Mouse (Mus musculus): Measurements from ENCODE around the gene Efna5. TPM values are rescaled to one million over a fixed set of nuclear protein-coding genes. Genes with fewer than 3 reads are reported as not detected.
A peak's percentile ranks its signal among the peaks of the same experiment; 100 is the strongest.

The Efna5 gene
- total RNA-seq, 2 experiments from 2014 or later = 6.7 to 8.5 TPM

DNA sequence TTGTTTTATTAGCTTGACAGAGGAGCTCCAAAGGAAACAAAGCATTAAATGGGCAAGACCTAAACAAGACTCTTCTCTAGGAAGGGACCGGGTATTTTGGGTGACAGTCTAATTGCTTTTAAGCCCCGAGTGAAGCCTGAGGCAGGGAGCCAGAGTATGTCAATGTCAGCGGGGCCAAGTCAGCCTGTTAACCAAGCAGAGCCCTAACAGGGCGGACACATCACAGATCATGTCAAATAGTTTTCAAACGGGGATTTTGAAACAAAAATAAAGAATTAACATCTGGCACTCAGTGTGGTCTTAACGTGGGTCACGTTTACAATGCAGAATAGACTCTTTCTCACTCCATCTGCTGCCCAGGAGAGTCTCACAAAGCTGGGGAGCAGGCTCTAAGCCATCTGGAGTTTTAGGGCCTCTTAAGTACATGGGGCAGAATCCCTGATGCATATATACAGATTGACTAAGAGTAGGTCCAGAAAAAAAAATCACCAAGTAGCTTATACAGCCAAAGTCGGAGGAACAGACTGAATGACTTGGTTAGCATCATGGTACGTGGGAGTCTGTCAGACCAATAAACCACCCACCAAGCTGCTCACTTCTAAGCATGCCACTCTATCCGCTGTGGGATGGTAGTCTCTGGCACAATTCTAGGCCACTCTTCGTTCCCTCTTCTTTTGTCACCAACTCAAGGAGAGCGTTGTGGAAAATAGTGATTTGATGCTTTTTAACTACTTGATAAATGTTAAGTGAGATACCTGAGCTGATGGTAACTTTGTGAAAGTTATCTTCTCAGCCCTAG lies 223.1 kb downstream of the Efna5 start:
- no peak for TF ChIP-seq CTCF (conservative IDR thresholded peaks at IDR 0.05)
- DNase-seq (ENCODE audit: low spot score in 2 of 2) = no peak
- Histone ChIP-seq H3K4me3 (no peak overlapping the region), H3K27ac (no peak overlapping the region)

GRCm38 (mm10) chr17:62657051-62657450 lies 224.1 kb downstream of the Efna5 start:
- no peak overlapping the region for H3K27ac ChIP-seq
- TF ChIP-seq CTCF (conservative IDR thresholded peaks at IDR 0.05) = no peak
- H3K4me3 ChIP-seq = no peak overlapping the region
- DNase-seq (ENCODE audit: low spot score in 2 of 2) = no peak

- H3K27ac ChIP-seq = no peak overlapping the region
- peak; percentile 26 to 27 for DNase-seq (ENCODE audit: low spot score in 2 of 2)
- no peak for TF ChIP-seq CTCF (conservative IDR thresholded peaks at IDR 0.05)
- H3K4me3 ChIP-seq = no peak overlapping the region
Observed at GRCm38 (mm10) chr17:62656591-62656990, 224.5 kb downstream of the Efna5 start.

DNA sequence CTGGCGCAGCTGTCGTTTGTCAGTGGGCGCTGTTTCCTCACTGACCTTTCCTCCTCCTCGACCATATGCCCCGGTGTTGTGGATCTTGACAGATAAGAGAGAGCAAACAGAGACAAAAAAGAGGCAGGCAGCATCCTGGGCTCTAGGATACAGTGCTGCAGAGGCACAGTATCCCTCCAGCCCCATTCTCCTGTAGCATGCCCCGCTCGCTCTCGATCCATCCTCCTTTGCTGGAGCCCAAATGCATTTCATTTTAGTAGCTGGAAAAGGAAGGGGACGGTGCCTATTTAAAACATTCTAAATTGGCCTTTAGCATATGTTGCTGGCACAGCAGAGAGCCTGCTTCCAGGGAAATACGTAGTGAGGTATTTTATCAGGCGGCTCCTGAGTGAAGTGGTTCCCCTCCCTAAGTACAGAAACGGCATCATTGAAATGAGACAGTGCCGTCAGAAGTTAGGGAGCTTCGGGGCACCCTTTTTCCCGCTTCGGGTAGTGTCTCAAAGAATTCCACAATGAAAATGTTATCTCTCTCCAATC lies 225.2 kb downstream of the Efna5 start:
- H3K27ac ChIP-seq = no peak overlapping the region
- no peak for DNase-seq (ENCODE audit: low spot score in 2 of 2)
- no peak for TF ChIP-seq CTCF (conservative IDR thresholded peaks at IDR 0.05)
- no peak overlapping the region for H3K4me3 ChIP-seq

- Histone ChIP-seq H3K27ac (no peak overlapping the region), H3K4me3 (no peak overlapping the region)
- no peak for DNase-seq (ENCODE audit: low spot score in 2 of 2)
- TF ChIP-seq CTCF (conservative IDR thresholded peaks at IDR 0.05) = no peak
Observed at GRCm38 (mm10) chr17:62652451-62652850, 228.7 kb downstream of the Efna5 start.

GRCm38 (mm10) chr17:62651696-62652095 lies 229.4 kb downstream of the Efna5 start:
- DNase-seq (ENCODE audit: low spot score in 2 of 2) = no peak
- no peak overlapping the region for H3K27ac ChIP-seq
- no peak overlapping the region for H3K4me3 ChIP-seq
- no peak for TF ChIP-seq CTCF (conservative IDR thresholded peaks at IDR 0.05)

GRCm38 (mm10) chr17:62649293-62649950 lies 231.7 kb downstream of the Efna5 start:
- no peak for DNase-seq (ENCODE audit: low spot score in 2 of 2)
- Histone ChIP-seq H3K4me3 (no peak overlapping the region), H3K27ac (no peak overlapping the region)
- TF ChIP-seq CTCF (conservative IDR thresholded peaks at IDR 0.05) = no peak

GRCm38 (mm10) chr17:62646836-62647235 lies 234.3 kb downstream of the Efna5 start:
- Histone ChIP-seq H3K4me3 (no peak overlapping the region), H3K27ac (no peak overlapping the region)
- DNase-seq (ENCODE audit: low spot score in 2 of 2) = no peak
- TF ChIP-seq CTCF (conservative IDR thresholded peaks at IDR 0.05) = no peak

- no peak overlapping the region for H3K4me3 ChIP-seq
- DNase-seq (ENCODE audit: low spot score in 2 of 2) = no peak
- H3K27ac ChIP-seq = no peak overlapping the region
- no peak for TF ChIP-seq CTCF (conservative IDR thresholded peaks at IDR 0.05)
Observed at GRCm38 (mm10) chr17:62642447-62643145, 238.5 kb downstream of the Efna5 start.

GRCm38 (mm10) chr17:62640654-62641053 lies 240.5 kb downstream of the Efna5 start:
- TF ChIP-seq CTCF (conservative IDR thresholded peaks at IDR 0.05) = no peak
- Histone ChIP-seq H3K27ac (no peak overlapping the region), H3K4me3 (no peak overlapping the region)
- no peak for DNase-seq (ENCODE audit: low spot score in 2 of 2)

- Histone ChIP-seq H3K27ac (no peak overlapping the region), H3K4me3 (no peak overlapping the region)
- no peak for DNase-seq (ENCODE audit: low spot score in 2 of 2)
- no peak for TF ChIP-seq CTCF (conservative IDR thresholded peaks at IDR 0.05)
Observed at GRCm38 (mm10) chr17:62636896-62637295, 244.2 kb downstream of the Efna5 start.

DNA sequence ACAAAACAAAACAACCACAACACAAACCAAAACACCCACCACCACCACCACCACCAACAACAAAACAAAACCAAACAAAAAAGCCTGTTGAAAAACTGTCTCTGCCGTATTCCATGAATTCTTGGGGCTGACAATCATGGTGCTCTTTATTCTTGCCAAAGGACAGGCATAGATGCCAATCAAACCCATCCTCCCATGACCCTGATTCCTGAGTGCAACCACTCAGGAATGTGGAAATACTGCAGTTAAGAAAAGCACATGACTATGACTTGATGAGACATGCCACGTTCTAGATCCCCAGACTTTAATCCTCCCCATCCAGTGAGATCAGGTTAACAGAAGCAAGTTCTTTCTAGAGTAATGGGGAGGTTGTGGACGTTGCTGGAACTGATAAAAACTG lies 246.2 kb downstream of the Efna5 start:
- no peak overlapping the region for H3K27ac ChIP-seq
- TF ChIP-seq CTCF (conservative IDR thresholded peaks at IDR 0.05) = no peak
- H3K4me3 ChIP-seq = no peak overlapping the region
- no peak for DNase-seq (ENCODE audit: low spot score in 2 of 2)

GRCm38 (mm10) chr17:62628474-62628873 lies 252.6 kb downstream of the Efna5 start:
- Histone ChIP-seq H3K4me3 (no peak overlapping the region), H3K27ac (no peak overlapping the region)
- no peak for TF ChIP-seq CTCF (conservative IDR thresholded peaks at IDR 0.05)
- DNase-seq (ENCODE audit: low spot score in 2 of 2) = no peak
